Mouse (Mus musculus) yolk sac, embryonic 10.5 days (tissue): ENCODE results near the gene Adgre5.

Source experiments
- DNase-seq: peaks from one replicate; pipeline ENCODE4 v3.0.0-alpha.2; 2017; ENCODE audit warnings: low spot score

Gene Adgre5

DNA sequence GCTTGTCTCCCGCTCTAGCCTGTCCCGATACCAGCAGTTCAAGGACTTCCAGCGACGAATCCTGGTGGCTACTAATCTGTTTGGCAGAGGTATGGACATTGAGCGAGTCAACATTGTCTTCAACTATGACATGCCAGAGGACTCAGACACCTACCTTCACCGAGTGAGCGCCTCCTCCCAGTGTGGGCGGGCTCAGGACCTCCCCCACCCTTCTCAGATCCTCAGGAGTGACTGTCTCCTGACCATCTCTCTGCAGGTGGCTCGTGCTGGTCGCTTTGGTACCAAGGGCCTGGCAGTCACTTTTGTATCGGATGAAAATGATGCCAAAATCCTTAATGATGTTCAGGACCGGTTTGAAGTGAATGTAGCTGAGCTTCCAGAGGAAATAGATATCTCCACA is 18.5 kb downstream of the Adgre5 start:
- no peak for DNase-seq

DNA sequence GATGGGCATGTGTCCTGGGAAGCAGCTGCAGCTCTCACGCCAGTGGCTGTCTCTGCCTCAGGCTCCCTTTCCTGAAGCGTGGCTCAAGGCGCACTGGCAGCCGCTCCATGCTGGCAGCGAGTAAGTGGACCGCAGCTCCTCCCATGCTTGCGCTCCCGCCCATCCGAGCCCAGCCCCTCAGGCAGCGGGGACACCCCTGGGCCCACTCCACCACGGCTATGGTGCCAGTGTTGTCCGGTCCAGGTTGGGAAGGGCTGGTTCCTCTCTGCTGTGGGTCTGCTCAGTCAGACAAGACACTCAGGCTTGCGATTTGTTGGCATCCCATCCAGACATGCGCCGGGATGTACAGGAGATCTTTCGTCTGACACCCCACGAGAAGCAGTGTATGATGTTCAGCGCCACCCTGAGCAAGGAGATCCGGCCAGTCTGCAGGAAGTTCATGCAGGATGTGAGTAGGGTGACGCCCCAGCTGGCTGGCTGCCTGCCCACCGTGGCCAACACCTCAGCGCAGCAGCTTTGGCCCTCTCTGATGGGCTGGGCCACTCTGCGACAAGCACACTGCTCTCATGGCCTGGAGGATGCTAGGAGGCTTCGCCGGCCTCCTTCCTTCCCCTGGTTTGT is 19.6 kb downstream of the Adgre5 start:
- DNase-seq, result no peak

DNA sequence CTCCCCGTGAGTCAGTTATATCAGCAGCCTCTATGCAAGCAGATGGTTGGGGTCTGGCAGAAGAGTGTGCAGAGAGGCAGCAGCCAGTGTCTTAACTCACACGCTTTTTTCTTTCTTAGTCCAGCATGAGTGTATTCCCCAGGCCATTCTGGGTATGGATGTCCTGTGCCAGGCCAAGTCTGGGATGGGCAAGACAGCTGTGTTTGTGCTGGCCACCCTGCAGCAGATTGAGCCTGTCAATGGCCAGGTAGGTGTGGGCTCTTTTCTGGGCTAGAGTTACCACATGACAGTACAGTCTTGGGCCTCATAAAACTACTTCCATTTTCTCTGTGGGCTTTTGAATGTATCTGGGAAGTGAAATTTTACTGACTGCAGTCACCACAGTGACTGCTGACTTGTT is 21.4 kb downstream of the Adgre5 start:
- no peak for DNase-seq

DNA sequence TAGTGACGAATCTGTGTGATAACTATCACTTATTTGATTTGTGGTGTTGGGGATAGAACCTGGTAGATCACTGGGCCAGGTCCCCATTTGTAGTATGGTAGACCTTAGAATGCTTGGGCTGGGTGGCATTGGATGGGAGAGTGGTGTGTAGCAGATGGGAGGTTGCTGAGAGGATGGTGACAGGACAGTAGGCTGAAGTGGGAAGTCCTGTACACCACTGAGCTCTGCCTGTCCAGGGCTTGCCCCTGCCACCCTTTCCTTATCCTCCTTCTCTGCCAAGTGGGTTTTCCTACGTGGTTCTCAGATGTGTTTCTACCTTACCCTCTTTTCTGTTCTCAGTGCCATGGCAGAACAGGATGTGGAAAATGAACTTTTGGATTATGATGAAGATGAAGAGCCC is 22.1 kb downstream of the Adgre5 start:
- DNase-seq, result no peak

DNA sequence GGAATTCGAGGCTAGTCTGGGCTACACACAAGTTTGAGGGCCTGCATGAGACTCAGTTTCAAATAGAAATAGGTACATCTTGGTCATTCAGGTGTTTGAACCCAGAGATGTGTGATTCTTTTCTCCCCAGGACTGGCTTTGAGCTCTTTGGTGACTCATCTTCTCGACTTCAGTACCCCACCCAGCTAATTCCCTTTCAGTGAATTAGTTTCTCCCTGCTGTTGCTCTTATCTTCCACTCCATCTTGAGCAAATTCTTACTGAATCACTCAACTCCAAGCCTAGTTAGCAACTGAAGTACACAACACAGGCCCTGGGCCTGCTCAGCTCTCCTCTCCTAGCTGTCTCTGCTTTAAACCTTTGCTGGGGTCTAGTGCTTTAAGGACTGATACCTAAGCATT is 24.6 kb downstream of the Adgre5 start:
- no peak for DNase-seq

DNA sequence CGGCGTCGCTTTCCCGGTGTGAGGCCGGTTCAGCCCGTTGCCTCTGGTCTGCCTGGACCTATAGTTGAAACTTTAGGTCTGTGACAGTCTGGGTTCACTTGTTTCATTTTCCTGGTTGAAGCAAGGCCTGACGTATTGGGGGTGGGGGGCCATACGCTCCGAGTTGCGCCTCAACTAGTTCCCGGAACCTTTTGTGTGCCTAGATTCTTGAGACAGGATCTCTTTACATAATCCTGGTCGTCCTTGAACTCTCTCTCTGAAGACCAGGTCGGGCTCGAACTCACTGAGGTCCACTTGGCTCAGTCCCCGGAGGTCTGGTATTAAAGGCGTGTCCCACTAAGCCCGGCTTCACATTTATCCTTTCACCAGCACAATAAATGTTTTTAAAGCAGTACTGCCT is 25.4 kb downstream of the Adgre5 start:
- DNase-seq, result no peak

DNA sequence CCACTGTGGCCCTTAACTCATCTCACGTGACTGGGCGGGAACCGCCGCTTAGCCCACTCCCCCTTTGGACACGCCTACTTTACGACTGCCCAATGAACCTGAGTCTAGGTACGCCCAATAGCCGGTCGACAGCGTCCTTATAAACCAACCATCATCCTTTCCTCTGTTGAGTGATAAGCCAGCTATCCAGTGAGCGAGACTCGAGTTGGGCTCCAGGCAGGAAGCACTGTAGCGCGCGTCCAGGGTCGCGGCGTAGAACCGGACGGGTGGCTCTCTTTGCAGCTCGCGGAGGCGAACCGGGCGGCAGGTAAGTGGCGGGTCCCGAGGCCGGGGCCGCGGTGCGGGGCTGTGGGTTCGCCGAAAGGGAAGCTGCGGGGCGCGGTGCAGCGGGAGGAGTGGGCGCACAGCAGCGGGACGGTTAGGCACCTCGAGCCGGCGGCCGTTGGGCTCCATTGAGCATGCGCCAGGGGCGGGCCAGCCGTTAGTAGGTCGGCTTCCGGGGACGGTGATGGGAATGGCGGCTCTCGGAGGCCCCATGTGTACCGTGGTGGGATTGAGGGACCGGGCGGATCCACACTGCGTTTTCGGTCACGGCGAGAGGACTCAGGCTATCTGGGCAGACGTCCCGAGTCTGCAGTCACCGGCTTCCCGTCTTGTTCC is 26.0 kb downstream of the Adgre5 start, which contains the start of gene Ddx39:
Gene Ddx39, plus strand, starts transcription at position 147 of the 660 bp plus-strand sequence.
- DNase-seq, result peak; percentile 98

DNA sequence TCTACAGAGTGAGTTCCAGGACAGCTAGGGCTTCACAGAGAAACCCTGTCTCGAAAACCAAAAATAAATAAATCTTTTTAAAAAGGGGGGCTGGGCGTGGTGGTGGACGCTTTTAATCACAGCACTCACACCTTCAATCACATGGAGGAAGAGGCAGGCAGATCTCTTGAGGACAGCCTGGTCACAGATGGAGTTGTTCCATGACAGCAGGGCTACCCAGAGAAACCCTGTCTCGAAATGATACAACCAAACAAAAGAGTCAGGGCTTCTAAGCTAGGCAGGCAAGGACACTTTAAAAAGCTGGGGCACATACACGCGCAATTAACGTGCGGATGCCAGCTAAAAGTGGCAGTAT is 26.5 kb downstream of the Adgre5 start:
- no peak for DNase-seq

DNA sequence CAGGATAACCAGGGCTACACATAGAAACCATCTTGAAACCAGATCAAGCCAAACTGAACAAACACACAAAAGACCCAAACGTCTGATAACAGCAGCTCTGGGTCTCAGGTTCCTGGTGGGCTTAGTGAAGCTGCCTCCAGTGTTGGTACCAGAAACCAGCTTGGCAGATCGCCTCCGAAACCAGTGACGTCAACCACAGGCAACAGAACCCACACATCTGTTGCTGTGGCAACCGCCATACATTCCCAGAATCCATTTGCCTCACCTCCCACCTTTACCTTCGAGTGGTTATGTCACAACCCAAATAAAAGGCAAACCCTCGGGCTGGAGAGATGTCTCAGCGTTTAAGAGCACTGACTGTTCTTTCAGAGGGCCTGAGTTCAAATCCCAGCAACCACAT is 33.6 kb downstream of the Adgre5 start:
- no peak for DNase-seq

DNA sequence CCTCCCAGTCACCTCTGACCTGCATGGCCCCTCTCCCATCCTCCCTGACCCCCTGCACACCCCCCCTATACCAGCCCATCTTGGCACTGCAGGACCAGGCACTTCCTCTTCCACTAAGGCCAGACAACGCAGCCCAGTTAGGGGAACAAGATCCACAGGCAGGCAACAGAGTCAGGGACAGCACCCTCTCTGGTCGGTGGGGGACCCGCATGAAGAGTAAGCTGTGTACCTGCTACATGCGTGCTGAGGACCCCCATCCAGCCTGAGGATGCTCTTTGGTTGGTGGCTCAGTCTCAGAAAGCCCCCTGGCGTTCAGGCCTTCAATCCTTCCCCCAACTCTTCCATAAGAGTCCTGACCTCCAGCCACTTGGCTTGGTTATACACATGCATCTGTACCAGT is 34.7 kb downstream of the Adgre5 start:
- no peak for DNase-seq

DNA sequence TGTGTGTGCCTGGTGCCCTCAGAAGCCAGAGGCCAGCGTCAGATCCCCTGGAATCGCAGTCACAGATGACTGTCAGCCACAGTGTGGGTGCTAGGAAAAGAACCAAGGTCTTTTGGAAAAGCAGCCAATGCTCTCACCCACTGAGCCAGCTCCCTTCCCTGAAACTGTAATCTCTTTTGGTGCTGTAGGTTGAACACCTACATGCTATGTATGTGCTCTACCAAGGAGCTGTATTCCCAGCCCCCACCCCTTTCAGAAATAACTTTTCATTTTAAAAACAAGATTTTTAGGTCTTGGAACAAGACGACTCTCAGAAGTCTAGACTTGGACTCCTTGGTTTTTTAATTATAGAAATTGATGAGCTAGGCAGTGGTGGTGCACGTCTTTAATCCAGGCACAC is 37.7 kb downstream of the Adgre5 start:
- no peak for DNase-seq

DNA sequence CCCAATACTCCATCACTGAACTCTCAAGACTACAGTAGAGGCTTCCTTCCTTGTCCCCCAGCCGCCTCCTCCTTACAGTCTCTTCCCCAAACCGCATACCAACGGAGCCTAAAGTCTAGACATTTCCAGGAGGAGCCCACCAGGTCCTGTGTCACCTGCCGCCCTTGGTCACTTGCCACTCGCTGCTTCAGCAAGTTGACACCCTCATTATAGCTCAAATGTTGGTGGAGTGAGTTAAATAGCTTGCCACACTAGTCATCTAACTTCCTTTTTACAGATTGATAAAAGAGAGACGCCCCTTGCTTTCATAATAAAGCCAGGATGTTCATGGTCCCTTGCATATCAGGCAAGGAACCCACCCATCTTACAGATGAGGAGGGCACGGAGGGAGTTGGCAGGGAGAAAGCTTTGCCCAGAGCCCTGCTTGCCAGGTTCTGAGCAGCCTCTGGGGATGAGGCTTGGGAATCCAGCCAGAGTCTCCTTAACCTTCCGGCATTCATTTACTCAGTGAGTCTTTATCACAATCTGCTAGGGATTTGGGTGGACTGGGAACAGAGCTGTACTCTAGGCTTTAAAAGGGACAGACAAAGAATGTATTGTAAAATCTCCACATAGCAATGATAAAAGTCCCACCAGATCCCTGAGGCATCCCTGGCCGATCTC is 40.6 kb downstream of the Adgre5 start:
- no peak for DNase-seq

DNA sequence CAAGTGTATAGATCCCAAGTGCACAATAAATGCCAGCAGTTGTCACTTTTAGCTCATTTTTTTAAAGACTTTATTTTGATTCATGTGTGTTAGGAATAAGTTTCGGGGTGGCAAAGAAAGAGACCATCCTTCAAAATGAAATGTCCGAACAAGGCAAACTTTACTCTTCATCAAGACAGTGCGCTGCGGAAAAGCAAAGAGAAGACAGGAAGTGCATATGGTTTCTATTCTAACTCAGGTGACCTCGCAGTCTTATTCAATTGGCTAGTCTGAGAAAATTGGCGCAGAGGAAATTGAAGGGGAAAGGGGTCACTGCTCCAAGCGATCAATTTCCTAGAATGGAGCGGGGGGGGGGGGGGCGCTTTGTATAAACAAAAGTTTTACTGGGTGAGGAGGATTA is 41.6 kb downstream of the Adgre5 start:
- DNase-seq, result no peak

DNA sequence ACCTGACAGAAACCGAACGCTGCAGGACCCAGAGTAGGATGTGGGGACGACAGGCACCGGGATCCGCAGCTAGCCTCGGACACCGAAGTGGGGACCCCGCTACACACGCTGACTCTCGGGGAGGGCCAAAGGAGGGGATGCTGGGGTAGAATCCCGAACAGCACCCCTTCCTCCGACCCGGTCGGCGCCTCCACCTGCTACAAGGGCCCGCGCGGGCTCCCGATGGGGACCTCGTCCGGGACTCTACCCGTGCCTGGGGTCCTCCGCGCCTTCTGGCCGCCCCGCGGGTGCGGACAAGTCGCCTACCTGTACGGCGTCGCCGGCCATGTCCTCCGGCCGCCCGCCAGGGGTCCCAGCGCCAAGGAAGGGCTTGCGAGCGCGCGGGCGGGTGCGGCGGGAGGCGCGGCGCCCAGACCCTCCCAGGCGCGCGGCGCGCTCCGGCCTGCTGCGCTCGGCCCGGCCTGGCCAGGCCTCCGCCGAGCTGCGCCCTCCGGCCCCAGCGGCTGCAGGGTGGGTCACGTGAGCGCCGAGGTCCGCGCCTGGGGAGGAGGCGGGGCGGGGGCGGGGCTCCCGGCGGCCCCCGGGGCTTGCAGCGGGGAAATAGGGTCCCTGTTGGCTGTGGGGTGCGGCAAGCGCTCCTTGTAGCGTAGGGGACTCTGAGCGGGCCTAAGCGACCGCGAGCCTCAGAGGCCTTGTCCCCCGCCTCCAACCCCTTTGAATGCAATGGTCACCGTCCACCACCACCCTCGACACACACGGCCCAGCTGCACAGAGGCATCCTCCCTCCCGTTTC is 42.3 kb downstream of the Adgre5 start, which contains the start of gene Pkn1:
Gene Pkn1, minus strand, starts transcription at position 519 of the 793 bp plus-strand sequence.
- DNase-seq, result peak; percentile 89

DNA sequence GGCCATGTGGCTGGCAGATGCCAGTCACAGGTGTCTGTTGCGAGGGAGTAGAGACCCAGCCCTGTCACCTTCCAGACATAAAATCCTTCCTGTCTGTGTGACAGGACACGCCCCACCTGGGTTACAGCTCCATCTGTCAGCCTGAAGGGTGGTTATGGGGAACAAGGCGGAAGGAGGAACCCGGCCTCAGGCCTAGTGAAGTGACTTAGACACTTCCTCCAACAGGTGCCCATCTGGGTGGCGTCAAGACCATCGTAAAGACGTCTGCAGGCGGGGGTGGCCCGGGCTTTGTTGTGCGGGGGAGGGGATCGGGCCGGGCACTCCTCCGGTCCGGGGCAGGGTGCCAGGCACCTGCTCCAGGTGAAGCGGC is 42.9 kb downstream of the Adgre5 start:
- DNase-seq, result no peak

DNA sequence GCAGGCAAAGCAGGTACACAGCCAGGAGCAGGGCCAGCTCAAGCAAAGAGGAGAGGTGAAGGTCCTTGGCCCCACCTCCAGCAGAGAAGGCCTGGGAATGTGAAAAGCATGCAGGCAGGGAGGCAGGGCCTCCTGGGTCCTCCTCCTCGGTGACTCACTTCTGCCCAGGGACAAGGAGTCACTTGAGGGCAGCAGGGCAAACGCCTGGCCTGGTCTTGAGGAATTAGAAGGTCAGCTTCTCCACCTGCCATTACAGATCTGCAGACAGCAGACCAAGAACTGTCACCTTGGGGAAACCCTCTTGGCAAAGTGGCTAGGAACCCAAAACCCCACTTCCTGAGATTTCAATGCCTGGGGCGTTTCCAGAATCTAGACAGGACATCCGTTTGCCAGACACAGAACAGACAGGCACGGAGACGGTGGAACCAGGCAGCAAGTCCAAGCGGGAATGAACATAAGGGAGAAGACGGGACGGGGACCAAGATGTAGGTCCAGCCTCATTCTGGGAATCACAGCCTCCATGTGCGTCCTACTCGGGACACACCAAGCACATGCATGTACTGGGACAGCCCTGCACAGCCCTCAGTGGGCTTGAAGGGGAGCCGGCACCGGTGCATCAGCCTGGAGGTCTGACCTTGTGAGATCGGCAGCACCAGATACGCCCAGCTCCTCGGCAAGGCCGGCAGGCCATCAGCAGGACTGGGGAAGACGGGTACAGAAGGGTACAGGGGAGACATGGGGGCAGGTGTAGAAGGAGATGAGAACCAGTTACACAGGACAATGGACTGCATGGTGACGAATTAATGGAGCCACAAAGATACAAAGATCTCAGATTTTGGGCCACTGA is 43.5 kb downstream of the Adgre5 start:
- peak; percentile 74 for DNase-seq

DNA sequence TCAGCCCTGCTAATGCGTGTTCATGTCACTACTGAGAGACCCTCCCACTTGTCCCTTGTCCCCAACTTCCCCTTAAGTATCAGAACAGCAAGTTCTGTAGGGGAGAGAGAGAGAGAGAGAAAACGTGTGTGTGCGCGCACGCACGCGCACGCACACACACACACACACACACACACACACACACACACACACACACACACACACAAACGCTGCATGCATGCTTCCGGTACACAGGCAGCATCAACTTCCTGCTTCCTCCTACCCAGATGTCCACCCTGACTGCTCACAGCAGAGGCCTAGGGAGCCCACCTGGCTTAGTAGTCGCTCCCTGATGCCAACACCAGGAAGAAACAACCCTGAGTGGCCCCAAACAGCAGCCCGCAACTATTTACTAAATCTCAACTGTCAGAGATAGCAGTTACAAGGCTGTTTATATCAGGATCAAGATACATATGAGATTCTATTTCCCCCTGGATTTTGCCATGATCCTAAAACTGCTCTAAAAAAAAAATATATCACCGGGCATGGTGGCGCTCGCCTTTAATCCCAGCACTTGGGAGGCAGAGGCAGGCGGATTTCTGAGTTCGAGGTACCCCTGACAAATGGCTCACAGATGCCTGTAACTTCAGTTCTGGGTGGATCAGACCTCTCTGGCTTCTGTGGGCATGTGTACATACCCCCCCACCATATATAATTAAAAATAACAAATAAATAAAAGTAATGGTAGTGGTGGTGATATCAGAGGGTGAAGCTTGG is 45.6 kb downstream of the Adgre5 start:
- DNase-seq, result no peak

DNA sequence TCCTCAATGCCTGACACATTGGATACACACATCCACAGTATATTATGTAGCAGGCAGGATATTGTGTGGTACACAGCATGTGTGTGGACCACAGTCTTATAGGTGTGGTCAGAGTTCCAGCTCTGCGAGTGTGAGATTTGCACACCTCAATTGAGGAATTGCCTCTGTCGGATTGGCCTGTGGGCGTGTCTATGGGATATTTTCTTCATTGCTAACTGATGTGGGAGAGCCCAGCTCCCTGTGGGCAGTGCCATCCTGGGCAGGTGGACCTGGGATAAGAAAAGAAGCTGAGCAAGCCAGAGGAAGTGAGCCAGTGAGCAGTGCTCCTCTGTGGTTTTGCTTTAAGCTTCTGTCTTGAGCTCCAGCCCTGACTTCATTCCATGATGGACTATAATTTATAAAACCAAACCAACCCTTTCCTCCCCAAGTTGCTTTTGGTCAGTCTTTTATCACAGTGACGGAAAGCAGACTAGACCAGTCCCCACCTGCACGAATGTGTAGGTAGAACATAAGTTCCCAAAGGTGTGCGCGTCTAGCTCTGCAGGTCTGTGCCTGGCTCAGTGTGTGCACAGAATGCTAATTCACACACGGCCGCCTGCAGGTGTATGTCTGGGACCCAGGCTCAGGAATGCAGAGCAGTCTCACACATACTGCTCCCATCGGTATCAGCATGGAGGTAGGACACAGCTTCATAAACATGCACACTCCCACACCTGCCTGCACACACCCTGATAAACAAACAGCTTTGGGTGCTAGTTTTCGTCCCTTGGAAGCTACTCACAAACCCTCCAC is 46.6 kb downstream of the Adgre5 start:
- no peak for DNase-seq

DNA sequence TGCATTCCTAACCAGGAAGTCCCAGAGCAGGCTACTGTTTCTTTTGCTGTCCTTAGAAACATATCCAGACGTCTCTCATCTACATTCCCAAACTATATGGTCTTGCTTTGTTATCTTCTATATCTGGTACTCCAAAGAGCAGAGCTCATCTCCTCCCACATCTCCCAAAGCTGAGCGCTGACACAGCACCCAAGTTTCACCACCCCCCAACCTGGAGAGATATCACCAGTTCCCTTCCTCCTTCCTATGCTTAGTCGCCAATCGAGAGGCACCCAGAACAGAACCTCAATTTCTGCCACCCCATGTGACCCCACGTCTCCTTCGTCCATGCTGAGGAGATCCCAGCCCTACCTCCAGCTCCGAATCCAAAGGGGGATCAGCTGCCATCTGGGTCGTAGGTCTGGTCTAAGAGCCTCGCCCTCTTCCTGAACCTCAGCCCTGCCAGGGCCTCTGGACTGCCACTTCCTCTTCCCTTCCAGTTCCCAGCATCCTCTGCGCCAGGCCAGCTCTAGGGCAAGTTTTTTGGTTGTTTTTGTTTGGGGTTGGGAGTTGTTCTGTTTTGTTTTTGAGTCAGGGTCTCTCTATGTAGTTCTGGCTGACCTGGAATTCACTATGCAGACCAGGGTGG is 47.4 kb downstream of the Adgre5 start:
- DNase-seq, result no peak

DNA sequence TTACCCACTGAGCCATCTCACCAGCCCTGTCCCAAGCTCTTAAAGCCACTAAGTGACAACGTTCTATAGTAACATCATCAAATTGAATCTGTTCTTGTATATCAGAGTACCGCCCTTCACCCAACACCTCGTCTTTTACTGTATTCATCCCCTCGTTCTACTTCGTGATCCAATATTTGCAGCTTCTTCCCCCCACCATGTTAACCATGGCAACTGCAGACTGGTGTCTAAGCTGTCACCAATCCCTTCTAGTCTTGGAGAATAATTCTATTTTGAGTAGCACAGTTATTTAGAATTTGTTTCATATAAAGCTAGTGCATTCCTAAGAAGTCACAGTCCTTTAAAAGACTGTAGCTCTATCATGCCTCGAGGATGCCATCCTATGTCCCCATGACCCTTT is 51.9 kb downstream of the Adgre5 start:
- DNase-seq, result no peak
